Mouse (Mus musculus) C3H10T1/2 (cell line): Measurements from ENCODE around the gene Gm28372. TPM values are rescaled to one million over a fixed set of nuclear protein-coding genes. Genes with fewer than 3 reads are reported as not detected.

Experiments used
- polyA plus RNA-seq, 2 experiments: library from polyadenylated mRNA; unstranded; fragments of >200 nt; fragmentation: generic; extraction: Trizol; gene quantifications; one replicate each; pipeline ENCODE4 v1.2.1; 2012; ENCODE audit warnings: missing spikeins in 2 of 2

The Gm28372 gene
- under 1 TPM in 1 of 2 experiments, not detected in 1; 0.05 TPM for polyA plus RNA-seq

DNA sequence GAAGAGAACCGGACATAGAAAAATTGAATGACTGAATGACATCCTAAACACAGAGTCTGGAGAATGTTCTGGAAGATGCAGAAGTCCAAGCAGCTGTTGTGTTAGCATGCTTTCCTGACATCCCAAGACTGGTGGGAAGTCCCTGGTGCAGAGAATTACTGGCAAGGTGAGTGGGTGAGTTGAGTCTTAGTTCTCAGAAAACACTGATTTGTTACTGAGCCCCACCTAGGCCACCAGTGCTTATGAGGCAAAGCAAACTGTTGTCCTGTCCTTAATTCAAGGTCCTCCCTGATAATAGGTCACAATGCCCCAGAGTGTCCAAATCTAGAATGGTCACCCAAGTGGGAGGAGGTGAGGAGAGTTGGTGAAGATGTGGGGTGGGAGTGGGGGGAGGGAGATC, at the start of gene Gm28372, which contains the start of gene 1700020A23Rik:
TSS of gene Gm28372 (plus strand) at position 301 of the 400 bp plus-strand sequence.
TSS of gene 1700020A23Rik (plus strand) at position 321 of the 400 bp plus-strand sequence.

DNA sequence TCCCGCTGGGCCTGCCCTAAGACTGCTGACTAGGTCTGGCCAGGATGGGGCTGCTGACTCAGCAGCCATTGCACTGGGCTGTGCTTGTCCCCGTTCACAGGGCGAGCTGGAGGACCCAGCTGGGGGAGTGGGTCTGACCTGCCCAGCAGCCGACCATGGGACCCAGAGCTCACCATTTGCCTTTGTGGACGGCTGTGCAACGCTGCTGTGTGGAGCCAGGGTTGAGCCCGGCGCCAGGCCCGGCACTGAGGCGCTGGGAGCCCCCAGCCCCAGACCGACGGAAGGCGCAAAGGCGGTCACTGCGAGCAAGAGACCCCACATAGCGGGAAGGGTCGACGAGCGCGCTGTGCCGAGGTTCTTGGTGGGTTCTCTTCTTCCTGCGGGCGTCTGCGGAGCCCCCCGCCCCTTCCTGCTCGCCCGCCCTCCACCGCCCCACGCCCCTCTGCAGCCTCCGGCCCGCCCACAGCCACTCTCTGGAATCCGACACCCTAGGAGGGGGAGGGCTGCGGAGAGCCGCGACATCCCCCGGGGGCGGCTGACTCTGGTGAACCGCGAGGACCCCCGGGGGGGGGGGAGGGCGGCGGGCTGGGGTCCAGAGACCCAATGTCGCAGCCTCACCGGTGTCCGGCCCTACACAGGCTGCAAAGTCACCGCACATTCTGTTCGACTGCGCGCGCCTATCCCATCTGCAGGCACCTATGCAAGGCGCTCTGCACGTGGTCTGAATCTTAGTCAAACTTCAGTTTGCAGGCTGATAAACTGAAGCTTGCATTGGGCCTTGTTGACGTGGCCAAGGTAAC, 7.7 kb upstream of the Gm28372 start, which contains the start of gene Cpxm1:
TSS of gene Cpxm1 (minus strand) at position 389 of the 800 bp plus-strand sequence.

DNA sequence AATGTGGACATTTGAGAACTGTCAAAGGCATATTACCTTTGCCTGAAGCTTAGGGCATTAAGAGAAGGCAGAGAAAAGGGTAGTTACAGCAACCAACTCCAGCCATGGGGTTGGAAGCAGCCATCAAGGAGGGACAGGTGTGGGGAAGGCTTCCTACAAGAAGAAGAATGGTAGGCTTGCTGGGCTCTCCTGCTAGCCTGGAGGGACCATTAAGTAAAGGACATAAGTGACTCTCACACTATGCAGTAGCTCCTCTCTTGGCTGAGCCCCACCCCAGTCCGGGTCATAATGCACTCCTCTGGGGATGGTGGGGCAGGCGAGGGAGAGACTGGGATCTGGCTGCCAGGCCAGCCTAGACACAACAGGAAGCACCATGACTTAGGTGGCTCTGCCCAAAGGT, 1.1 kb downstream of the Gm28372 start, which contains the start of gene Tmem239:
TSS of gene Tmem239 (plus strand) at position 301 of the 400 bp plus-strand sequence.

DNA sequence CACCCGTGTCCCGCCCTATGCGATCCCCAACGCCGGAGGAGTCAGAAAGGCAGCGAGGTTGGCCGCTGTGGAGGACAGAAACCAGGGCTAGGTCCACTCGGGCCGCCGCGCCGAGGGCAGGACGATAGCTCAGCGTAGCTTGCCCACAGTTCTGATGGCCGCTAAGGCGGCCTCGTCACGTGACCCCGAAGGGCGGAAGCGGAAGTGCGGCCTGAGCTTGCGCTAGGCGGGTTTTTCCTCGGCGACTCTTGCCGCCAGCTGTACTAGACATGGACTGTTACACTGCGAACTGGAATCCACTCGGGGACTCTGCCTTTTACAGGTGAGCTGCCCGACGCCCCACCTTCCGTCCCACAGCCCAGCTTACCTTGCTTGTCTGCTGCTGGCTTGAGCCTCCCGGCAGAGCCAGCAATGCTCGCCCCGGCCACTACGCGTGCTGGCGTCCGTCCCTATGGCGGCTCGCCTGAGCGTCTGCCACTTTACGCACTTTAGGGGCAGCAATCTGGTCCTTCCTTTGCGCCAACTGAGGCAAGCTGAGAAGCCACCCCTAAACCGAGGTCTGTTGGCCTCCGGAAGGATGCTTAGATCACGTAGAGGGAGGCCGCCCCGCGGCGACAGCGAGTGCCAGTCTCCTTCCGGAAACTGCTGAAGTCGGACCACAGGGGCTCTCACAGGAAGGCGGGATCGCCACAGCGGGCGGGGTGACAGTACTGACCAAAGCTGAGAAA, 19.3 kb downstream of the Gm28372 start, which contains the start of the genes Vps16 and Pced1a:
TSS of gene Vps16 (plus strand) at position 214 of the 728 bp plus-strand sequence.
TSS of gene Pced1a (minus strand) at position 576 of the 728 bp plus-strand sequence.

DNA sequence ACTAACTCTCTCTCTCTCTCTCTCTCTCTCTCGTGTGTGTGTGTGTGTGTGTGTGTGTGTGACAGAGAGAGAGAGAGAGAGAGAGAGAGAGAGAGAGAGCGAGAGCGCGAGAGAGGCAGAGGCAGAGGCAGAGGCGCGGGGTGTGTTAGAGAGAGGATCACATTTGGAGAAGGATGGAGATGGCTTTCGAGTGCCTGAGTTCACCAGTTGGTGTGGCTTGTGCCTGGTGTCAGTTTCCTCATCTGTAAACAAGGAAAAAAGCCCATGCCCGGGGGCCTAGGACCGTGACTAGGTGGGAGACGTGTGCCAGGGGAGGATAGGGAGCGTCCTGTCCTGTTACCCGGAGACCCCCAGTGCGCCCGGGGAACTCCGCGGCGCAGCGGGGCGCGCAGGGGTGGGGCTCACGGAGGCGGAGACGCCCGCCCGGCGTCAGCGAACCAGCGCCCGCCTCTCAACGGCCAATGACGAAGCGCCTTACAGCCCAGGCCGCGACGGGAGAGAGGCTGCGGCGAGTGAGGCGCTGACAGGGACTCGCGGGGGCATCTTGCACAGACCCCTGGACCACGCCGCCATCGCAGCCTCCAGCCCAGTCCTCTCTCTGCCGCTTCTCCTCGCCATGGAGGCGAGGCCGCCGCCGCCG, 44.9 kb downstream of the Gm28372 start, which contains the start of gene Ptpra:
TSS of gene Ptpra (plus strand) at position 485 of the 640 bp plus-strand sequence.

Other genes starting within 250 kb of the Gm28372 start
- 100 to 1,000 TPM; 322 to 458 TPM for gene Snrpb, start 225.8 kb upstream of the Gm28372 start, polyA plus RNA-seq
- gene Tmc2, start 210.0 kb upstream of the Gm28372 start, polyA plus RNA-seq = not detected
- 100 to 1,000 TPM in 1 of 2 experiments, 10 to 100 TPM in 1; 50.8 to 140 TPM for gene Nop56, start 130.8 kb upstream of the Gm28372 start, polyA plus RNA-seq
- gene Idh3b, start 120.7 kb upstream of the Gm28372 start, polyA plus RNA-seq = 100 to 1,000 TPM in 1 of 2 experiments, 10 to 100 TPM in 1; 68.4 to 143 TPM
- under 1 TPM in 1 of 2 experiments, not detected in 1; 0.01 TPM for gene Ebf4, start 110.1 kb upstream of the Gm28372 start, polyA plus RNA-seq
- gene Cpxm1, start 7.7 kb upstream of the Gm28372 start, polyA plus RNA-seq = 1 to 10 TPM in 1 of 2 experiments, under 1 TPM in 1; 0.21 to 1.1 TPM
- gene 1700020A23Rik, start within 50 bp of the Gm28372 start, polyA plus RNA-seq = not detected
- gene Tmem239, start 1.2 kb downstream of the Gm28372 start, polyA plus RNA-seq = not detected
- gene Vps16, start 19.1 kb downstream of the Gm28372 start, polyA plus RNA-seq = 10 to 100 TPM; 49.5 to 49.6 TPM
- 10 to 100 TPM; 12.0 to 20.6 TPM for gene Pced1a, start 19.5 kb downstream of the Gm28372 start, polyA plus RNA-seq
- 10 to 100 TPM in 1 of 2 experiments, 1 to 10 TPM in 1; 5.7 to 58.6 TPM for gene Ptpra, start 45.0 kb downstream of the Gm28372 start, polyA plus RNA-seq
- 100 to 1,000 TPM in 1 of 2 experiments, 10 to 100 TPM in 1; 72.9 to 129 TPM for gene Mrps26, start 158.5 kb downstream of the Gm28372 start, polyA plus RNA-seq
- gene Oxt, start 170.9 kb downstream of the Gm28372 start, polyA plus RNA-seq = not detected
- gene Avp, start 177.3 kb downstream of the Gm28372 start, polyA plus RNA-seq = not detected
- 1 to 10 TPM in 1 of 2 experiments, under 1 TPM in 1; 0.94 to 2.1 TPM for gene Fastkd5, start 224.8 kb downstream of the Gm28372 start, polyA plus RNA-seq
- 1 to 10 TPM; 3.3 to 5.6 TPM for gene Ubox5, start 224.8 kb downstream of the Gm28372 start, polyA plus RNA-seq
- gene Lzts3, start 237.6 kb downstream of the Gm28372 start, polyA plus RNA-seq = 1 to 10 TPM; 2.9 to 6.8 TPM